Mouse (Mus musculus) forebrain, embryonic 14.5 days (tissue): ENCODE measurements around the gene Efnb1. TPM values are rescaled to one million over a fixed set of nuclear protein-coding genes. Genes with fewer than 3 reads are reported as not detected.

Experiments used
- polyA plus RNA-seq: library from polyadenylated mRNA; unstranded; fragments of >200 nt; fragmentation: Nextera tagmentation; extraction: Ambion mirVana; gene quantifications from 2 replicates; pipeline ENCODE4 v1.2.1, GENCODE M21; 2014

Gene Efnb1
- polyA plus RNA-seq, 1 experiment from 2014 or later, result 46.5 TPM

Other genes with a start within 250 kb of the Efnb1 start
- 24.5 and 36.6 TPM in 2 replicates for gene Ophn1, start 245.1 kb upstream of the Efnb1 start, polyA plus RNA-seq
- 13.2 and 15.7 TPM in 2 replicates for gene Yipf6, start 199.8 kb upstream of the Efnb1 start, polyA plus RNA-seq
- 2.7 and 3.1 TPM in 2 replicates for gene Stard8, start 132.9 kb upstream of the Efnb1 start, polyA plus RNA-seq